Mouse (Mus musculus) forebrain, embryonic 13.5 days (tissue): Measurements from ENCODE around the gene Morc1. TPM values are rescaled to one million over a fixed set of nuclear protein-coding genes. Genes with fewer than 3 reads are reported as not detected.
A peak's percentile ranks its signal among the peaks of the same experiment; 100 is the strongest.

Experiments
- ATAC-seq: fragments of 200-750 bp; cut with Nextera tagmentation; 2 replicates; pipeline ENCODE4 v1.8.0; 2017
- H3K27ac ChIP-seq: fragments of 300-500 bp; sonication (generic); 2 replicates; pipeline ENCODE4 v1.5.1; 2015; ENCODE audit warnings: inconsistent platforms, mild to moderate bottlenecking, moderate library complexity
- H3K27me3 ChIP-seq: fragments of 300-500 bp; sonication (generic); 2 replicates; pipeline ENCODE4 v1.6.1; 2015; ENCODE audit warnings: mild to moderate bottlenecking, inconsistent platforms
- H3K36me3 ChIP-seq: fragments of 300-500 bp; sonication (generic); 2 replicates; pipeline ENCODE4 v1.6.1; 2015; ENCODE audit warnings: mild to moderate bottlenecking, inconsistent platforms; ENCODE audit not compliant: poor library complexity, severe bottlenecking
- H3K4me1 ChIP-seq: fragments of 300-500 bp; sonication (generic); 2 replicates; pipeline ENCODE4 v1.6.1; 2015; ENCODE audit warnings: inconsistent platforms
- H3K4me2 ChIP-seq: fragments of 300-500 bp; sonication (generic); 2 replicates; pipeline ENCODE4 v1.6.1; 2015; ENCODE audit warnings: inconsistent platforms, mild to moderate bottlenecking, moderate library complexity
- H3K4me3 ChIP-seq: fragments of 300-500 bp; sonication (generic); 2 replicates; pipeline ENCODE4 v1.5.1; 2015; ENCODE audit warnings: mild to moderate bottlenecking, inconsistent platforms
- H3K9ac ChIP-seq: fragments of 300-500 bp; sonication (generic); 2 replicates; pipeline ENCODE4 v1.6.1; 2015; ENCODE audit warnings: mild to moderate bottlenecking, inconsistent platforms
- H3K9me3 ChIP-seq: fragments of 300-500 bp; sonication (generic); replicated peaks from 2 replicates; pipeline ENCODE4 v1.6.1; 2016; ENCODE audit warnings: inconsistent platforms
- WGBS: fragments of 180-500 bp; shearing (Covaris S2); methylation state at CpG from one replicate; pipeline ENCODE4 v1.1.7; 2015; 5-methylcytosine and 5-hydroxymethylcytosine counted together
- polyA plus RNA-seq: library from polyadenylated mRNA; unstranded; fragments of >200 nt; fragmentation: Nextera tagmentation; extraction: Ambion mirVana; gene quantifications from 2 replicates; pipeline ENCODE4 v1.2.1, GENCODE M21; 2015

The Morc1 gene
- polyA plus RNA-seq, 1 experiment from 2014 or later, result not detected

DNA sequence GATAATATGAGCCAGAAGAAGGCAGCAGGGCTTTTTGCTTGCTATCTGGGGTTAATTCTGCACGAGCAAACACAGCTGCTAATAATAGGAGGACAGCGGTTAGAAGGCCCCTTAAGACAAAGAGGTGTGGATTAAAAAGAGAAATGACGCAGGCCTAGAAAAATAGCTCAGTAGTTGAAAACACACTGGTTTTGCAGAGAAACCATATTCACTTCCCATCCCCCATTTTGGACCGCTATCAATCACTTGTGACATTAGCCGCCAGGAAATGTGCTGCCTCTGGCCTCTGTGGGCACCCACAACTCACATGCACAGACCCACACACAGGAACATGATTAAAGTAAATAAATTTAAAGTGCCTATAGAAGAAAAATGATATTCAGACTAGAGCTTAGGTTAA lies 240.7 kb downstream of the Morc1 start:
- no peak for ATAC-seq
- no peak overlapping the region for H3K4me3 ChIP-seq
- H3K4me2 ChIP-seq, result no peak overlapping the region
- WGBS, result 66% methylated on average over 5 of the region's 5 CpGs
- H3K4me1 ChIP-seq, result no peaks in the 10 kb centered on the region
- H3K27ac ChIP-seq, result no peak overlapping the region
- no peaks in the 10 kb centered on the region for H3K27me3 ChIP-seq
- H3K36me3 ChIP-seq, result no peaks in the 10 kb centered on the region
- no peaks in the 10 kb centered on the region for H3K9me3 ChIP-seq
- no peak overlapping the region for H3K9ac ChIP-seq

DNA sequence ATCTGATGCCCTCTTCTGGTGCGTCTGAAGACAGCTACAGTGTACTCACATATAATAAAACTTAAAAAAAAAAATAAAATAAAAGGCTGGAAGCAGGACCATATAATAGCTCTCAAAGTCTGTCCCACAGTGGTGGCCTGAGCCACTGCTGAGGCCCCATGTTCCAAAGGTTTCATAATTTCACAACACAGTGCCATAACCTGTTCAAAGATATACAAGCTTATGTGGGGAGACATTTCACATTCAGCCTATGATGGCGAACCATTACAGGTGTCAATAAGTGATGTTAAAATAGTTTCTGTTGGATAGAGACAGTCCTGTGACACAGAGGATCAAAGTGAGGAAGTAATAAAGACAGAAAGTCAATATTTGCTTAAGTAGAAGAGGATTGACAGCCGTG lies 241.6 kb downstream of the Morc1 start:
- Histone ChIP-seq H3K9me3 (no peaks in the 10 kb centered on the region), H3K4me1 (no peaks in the 10 kb centered on the region), H3K9ac (no peak overlapping the region), H3K27ac (no peak overlapping the region), H3K36me3 (no peaks in the 10 kb centered on the region), H3K4me2 (no peak overlapping the region), H3K27me3 (no peaks in the 10 kb centered on the region), H3K4me3 (no peak overlapping the region)
- WGBS, result 83% methylated on average over 3 of the region's 3 CpGs
- ATAC-seq, result no peak

DNA sequence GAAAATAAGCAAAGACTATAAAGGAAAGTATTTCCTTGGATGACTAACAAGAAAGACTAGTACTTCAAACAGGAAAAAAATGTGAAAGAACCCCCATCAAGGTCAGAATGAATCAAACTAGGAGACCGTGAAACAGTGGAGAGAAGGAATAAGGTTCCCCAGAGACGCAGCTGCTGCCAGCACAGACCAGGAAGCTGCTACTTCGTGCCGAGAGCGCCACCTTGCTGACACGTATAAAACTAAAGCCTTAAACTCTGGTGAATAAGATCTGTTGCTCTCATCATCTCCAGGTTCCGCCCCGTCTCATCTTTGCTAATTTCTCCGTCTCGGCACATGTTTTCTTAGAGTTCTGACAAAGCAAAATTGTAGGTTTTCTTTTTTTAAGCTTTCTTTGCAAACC lies 244.6 kb downstream of the Morc1 start:
- no peak overlapping the region for H3K4me3 ChIP-seq
- H3K27ac ChIP-seq, result no peak overlapping the region
- H3K27me3 ChIP-seq, result no peaks in the 10 kb centered on the region
- H3K9me3 ChIP-seq, result no peaks in the 10 kb centered on the region
- H3K4me2 ChIP-seq, result no peak overlapping the region
- H3K4me1 ChIP-seq, result no peaks in the 10 kb centered on the region
- H3K36me3 ChIP-seq, result no peaks in the 10 kb centered on the region
- WGBS, result 18% methylated on average over 10 of the region's 10 CpGs
- H3K9ac ChIP-seq, result no peak overlapping the region
- ATAC-seq, result peak; percentile 91

GRCm38 (mm10) chr16:48676205-48676604 lies 245.2 kb downstream of the Morc1 start:
- Histone ChIP-seq H3K4me2 (no peak overlapping the region), H3K4me3 (no peak overlapping the region), H3K9me3 (no peaks in the 10 kb centered on the region), H3K36me3 (no peaks in the 10 kb centered on the region), H3K9ac (no peak overlapping the region), H3K4me1 (no peaks in the 10 kb centered on the region), H3K27me3 (no peaks in the 10 kb centered on the region), H3K27ac (no peak overlapping the region)
- ATAC-seq, result peak; percentile 50; the same call in 1 of the 2 replicates
- 77% methylated on average over 2 of the region's 2 CpGs for WGBS

DNA sequence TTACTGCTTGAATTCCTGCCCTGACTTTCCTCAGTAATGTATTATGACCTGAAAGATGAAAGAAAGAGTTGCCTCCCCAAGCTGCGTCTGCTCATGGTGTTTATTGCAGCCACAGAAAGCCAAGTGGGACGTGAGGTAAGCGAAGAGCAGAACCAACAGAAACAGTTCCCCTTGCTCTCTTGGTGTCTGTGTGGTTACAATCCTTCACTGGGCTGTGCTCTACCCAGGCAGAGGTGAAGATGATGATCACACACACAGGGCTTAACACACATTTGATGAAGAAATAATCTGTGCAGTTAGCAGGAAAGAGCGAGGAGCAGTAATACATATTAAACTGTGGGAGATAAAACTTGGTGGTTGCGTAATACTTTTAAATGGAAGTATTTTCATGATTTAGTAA lies 246.3 kb downstream of the Morc1 start:
- H3K27me3 ChIP-seq, result no peaks in the 10 kb centered on the region
- no peak overlapping the region for H3K4me2 ChIP-seq
- no peak overlapping the region for H3K27ac ChIP-seq
- no peak overlapping the region for H3K4me3 ChIP-seq
- 91% methylated on average over 5 of the region's 5 CpGs for WGBS
- H3K9ac ChIP-seq, result no peak overlapping the region
- no peaks in the 10 kb centered on the region for H3K4me1 ChIP-seq
- no peak for ATAC-seq
- H3K9me3 ChIP-seq, result no peaks in the 10 kb centered on the region
- no peaks in the 10 kb centered on the region for H3K36me3 ChIP-seq

GRCm38 (mm10) chr16:48678029-48678428 lies 247.0 kb downstream of the Morc1 start:
- Histone ChIP-seq H3K27me3 (no peaks in the 10 kb centered on the region), H3K4me3 (no peak overlapping the region), H3K9me3 (no peaks in the 10 kb centered on the region), H3K36me3 (no peaks in the 10 kb centered on the region), H3K27ac (no peak overlapping the region), H3K9ac (no peak overlapping the region), H3K4me2 (no peak overlapping the region), H3K4me1 (no peaks in the 10 kb centered on the region)
- WGBS, result 91% methylated on average over 1 of the region's 1 CpGs
- ATAC-seq, result no peak

Other genes starting within 250 kb of the Morc1 start
- gene Dppa4, start 147.5 kb upstream of the Morc1 start, polyA plus RNA-seq, result not detected in 2 replicates
- not detected in 2 replicates for gene Dppa2, start 127.3 kb upstream of the Morc1 start, polyA plus RNA-seq
- not detected in 2 replicates for gene Gm5485, start 18.8 kb upstream of the Morc1 start, polyA plus RNA-seq